Mouse (Mus musculus) common myeloid progenitor, adult 5-6 weeks (primary cell): ENCODE data around the gene Fras1. TPM values are rescaled to one million over a fixed set of nuclear protein-coding genes. Genes with fewer than 3 reads are reported as not detected.

Experiments used
- ATAC-seq: replicated peaks from 2 replicates; pipeline ENCODE4 v1.8.0; 2016; ENCODE audit warnings: low read depth, mild to moderate bottlenecking, moderate TSS enrichment, inconsistent platforms; ENCODE audit not compliant: poor library complexity, severe bottlenecking
- total RNA-seq: library from RNA; stranded (forward); fragments of 200-1000, 187-1606 nt; gene quantifications from 2 replicates; pipeline ENCODE4 v1.2.3, GENCODE M21; 2017

The Fras1 gene
- total RNA-seq, 1 experiment from 2014 or later, result not detected

DNA sequence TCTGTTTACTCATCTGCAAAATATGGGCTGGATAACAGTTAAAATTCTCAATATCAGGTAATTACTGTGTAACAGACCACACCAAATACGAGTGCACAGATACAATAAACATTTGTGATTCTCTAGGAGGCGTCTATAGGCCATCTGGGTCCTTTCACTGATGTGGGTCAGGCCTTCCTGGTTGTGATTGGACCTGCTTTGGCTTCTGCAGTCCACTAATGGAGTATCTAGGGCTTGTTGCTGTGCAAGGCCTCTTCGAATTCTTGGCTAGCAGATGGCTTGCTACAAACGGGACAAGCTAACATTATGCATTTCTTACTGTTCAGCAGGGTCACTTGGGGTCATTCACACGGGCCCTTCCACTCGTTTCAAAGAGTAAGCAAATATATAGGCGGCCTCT is 92.7 kb downstream of the Fras1 start:
- ATAC-seq, result no peak

DNA sequence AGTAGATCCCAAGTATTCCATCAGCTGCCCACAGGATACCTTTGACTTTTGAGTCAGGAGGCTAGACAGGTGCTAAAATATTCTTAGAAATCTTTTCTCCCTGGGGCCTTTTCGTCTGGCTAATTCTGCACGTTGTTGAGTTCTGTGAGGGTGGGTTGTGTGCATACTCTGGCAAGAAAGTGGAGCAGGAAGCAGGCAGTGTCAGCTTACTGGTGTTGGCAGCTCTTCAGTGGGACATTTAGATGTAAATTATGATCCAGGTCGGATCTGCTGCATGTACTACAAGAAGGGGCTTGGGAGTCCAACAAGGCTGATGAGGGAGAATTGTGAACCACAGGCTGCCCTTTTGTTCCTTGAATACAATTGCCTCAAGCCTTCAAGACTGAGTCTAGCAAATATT is 98.2 kb downstream of the Fras1 start:
- no peak for ATAC-seq

- ATAC-seq, result no peak
These were observed 101.7 kb downstream of the Fras1 start for GRCm38 (mm10) chr5:96475488-96475887.

GRCm38 (mm10) chr5:96479003-96479402 is 105.2 kb downstream of the Fras1 start:
- ATAC-seq, result no peak

DNA sequence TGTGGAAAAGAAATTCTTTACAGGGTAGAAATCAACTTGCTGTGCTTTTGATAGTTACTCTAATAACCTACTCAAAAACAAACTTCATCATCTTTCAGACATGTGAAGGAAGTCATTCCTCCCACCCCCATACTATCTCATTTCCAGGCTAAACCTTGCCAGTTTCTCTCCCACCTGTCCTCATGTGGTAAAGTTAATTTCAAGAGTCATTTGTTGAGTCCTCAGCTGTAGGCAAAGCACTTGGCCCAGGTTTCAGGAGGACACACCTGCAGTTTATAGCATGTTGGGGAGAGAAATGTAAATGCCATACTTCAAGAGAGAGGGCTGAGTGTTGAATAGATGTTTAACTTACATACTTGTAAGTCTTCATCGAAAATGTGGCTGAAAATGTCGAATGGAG is 107.4 kb downstream of the Fras1 start:
- ATAC-seq, result no peak

GRCm38 (mm10) chr5:96482054-96482453 is 108.3 kb downstream of the Fras1 start:
- ATAC-seq, result no peak

- no peak for ATAC-seq
These were observed 118.7 kb downstream of the Fras1 start for GRCm38 (mm10) chr5:96492497-96492896.

GRCm38 (mm10) chr5:96494502-96495292 is 120.9 kb downstream of the Fras1 start:
- ATAC-seq, result no peak

DNA sequence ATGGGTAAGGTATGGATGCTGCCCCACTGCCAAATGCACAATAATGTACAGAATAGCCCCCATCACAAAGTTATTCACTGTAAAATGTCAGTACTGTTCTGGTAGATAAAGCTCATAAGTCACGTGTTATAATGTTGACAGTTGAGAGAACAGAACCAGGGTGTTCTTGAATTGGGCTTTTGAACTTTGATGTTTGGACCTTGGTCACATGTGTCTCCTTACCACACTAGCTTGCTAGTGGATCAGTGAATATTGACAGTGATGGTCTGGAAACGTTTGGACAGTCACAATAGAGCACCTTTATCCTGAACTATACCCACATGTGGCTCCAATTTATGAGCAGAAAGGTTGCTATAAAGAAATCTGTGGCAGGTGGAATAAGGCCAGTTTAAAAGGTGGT is 124.3 kb downstream of the Fras1 start:
- no peak for ATAC-seq

- no peak for ATAC-seq
These were observed 128.0 kb downstream of the Fras1 start for GRCm38 (mm10) chr5:96501783-96502182.

DNA sequence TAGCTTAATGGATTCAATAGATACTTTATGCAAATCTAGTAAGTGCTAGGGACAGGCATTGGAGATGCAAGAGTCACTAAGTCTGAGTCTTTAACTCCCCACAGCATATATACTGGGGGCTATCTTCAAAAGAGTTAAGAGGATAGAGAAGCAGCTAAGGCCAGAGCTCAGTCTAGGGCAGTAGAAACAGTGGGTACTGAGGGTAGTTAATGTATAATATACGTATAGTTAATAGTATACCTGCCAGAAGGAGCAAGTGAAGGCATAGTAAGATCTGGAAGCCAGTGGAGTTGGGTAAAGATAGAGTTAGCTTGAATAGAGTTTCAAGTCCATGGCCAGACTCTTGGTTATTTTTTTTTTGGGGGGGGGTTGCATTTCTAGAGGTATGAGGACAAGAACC is 128.6 kb downstream of the Fras1 start:
- no peak for ATAC-seq

- no peak for ATAC-seq
These were observed 137.2 kb downstream of the Fras1 start for GRCm38 (mm10) chr5:96511005-96511404.

DNA sequence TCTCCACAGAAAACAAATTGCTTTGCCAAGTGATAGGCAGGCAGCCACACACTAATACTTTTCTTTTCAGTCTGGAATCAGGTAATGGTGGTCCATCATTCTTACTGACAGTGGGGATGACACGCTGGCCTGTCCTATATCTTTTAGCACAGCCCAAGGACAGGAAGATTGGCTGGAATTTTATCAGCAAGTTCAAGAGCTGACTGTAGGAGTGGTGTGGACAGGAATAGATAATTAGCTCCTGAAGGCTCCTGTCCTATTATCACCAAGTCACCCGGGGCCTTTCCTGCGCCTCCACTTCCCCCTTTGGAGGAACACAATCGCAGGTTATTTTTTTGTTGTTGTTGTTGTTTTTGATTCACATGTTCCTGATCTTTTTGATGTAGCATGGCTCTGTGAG is 139.6 kb downstream of the Fras1 start:
- ATAC-seq, result no peak

DNA sequence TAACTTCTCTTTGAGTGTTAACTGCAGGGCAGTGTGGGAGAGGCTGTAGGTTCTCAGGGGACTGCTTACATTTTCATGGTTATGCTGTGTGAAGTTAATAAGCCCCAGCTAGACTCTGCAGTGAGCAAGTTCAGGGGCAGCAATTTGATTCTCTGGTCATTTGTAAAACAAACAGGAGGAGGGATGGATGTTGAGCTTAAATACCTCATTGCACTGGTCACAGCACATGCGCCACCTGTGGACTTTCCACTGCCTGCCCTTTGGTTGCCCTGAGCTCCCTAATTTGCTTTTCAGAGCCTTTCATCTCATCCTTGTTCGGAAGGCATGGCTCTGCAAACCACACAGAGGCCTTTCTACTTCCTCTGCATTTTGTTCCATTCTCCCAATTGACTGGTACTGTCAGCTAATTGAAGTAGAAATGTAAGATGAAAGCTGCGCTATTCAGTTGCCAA is 142.1 kb downstream of the Fras1 start:
- ATAC-seq, result no peak

DNA sequence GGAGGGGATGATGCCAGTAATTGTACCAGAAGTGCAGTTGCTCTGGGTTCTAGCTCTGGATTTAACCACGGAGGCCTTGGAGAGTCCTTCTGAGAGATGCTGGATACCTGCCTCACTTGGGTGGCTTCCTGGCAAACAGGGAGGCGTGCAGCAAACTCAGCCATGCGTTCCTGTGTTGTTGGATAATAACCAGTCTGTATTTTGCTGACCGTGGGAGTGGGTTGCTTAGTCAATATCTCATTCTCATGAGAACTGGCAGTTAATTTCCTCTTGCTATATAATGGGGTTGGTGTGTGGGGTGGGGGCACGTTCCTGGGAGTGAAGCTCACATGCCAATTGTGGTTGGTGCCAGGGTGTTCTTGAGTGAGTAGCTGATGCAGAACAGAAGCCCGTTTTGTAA is 142.6 kb downstream of the Fras1 start:
- ATAC-seq, result no peak

GRCm38 (mm10) chr5:96521541-96521940 is 147.8 kb downstream of the Fras1 start:
- ATAC-seq, result no peak

DNA sequence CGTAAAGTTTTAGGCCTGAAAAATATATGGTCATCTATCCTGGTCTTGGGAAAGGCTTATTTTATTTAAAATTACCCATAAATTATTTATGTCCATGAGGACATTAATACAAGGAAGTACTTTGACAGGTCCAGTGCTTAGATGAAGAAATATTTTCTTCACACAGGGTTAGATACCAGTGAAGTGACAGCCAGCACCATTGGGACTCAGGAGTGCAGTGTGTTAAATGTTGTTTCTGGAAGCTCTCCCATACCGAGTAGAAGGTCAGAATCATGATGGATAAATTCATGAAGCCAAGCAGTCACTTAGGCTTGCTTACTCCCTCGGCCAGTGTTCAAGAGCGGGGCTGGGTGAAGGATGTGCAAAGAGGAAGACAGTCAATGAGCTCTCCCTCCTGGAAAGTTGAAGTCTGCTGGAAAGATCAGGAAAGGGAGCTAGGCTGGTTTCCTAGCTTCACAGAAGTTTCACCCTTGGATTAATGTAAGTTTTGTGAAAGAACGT is 149.2 kb downstream of the Fras1 start:
- no peak for ATAC-seq

DNA sequence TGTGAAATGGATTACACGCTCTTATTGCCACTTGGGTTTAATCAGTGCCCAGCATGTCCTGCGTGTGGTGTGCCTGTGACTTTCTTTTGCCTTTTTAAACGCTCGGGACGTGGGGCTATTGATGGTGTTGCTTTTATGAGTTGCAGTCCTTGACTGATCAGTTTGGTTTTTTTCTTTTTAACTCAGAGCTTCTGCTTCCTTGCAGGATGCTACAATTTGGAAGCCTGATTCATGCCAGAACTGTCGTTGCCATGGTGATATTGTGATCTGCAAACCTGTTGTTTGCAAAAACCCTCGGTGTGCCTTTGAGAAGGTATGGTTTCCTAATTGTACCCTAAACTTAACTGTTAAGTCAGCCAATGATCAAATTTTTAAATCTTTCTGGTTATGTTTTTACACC is 154.5 kb downstream of the Fras1 start:
- ATAC-seq, result no peak

- ATAC-seq, result no peak
These were observed 156.8 kb downstream of the Fras1 start for GRCm38 (mm10) chr5:96530516-96530915.

DNA sequence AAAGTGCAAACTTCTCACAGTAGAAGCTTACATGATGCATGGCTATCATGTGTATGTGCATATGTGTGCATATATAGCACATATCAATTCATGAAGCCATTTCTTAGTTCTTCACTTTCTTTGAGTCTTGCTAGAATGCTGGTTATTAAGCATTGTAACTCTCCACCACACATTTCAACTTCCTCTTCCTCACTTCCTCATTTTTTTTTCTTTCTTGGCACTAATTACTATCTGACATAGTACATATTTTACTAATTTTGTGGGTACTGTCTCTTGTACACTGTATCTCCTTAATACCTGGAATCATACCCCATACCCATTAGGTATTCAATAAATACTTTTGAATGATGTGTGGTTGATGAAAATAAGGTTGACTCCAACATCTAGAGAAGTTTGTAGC is 158.2 kb downstream of the Fras1 start:
- peak; percentile 88 for ATAC-seq

- ATAC-seq, result no peak
These were observed 162.8 kb downstream of the Fras1 start for GRCm38 (mm10) chr5:96536527-96536926.

GRCm38 (mm10) chr5:96536937-96537336 is 163.2 kb downstream of the Fras1 start:
- ATAC-seq, result no peak
